Mouse (Mus musculus) erythroblast, embryonic 14.5 days (primary cell): Measurements from ENCODE around the gene Pold4.

Experiments
- GATA1 ChIP-seq: IDR thresholded peaks from 2 replicates; pipeline ENCODE4 v1.6.1; 2012; ENCODE audit warnings: low read length, inconsistent platforms, mixed read lengths
- TAL1 ChIP-seq: IDR thresholded peaks from 3 replicates; pipeline ENCODE4 v1.6.1; 2012; ENCODE audit warnings: low read length, inconsistent platforms, mixed read lengths

DNA sequence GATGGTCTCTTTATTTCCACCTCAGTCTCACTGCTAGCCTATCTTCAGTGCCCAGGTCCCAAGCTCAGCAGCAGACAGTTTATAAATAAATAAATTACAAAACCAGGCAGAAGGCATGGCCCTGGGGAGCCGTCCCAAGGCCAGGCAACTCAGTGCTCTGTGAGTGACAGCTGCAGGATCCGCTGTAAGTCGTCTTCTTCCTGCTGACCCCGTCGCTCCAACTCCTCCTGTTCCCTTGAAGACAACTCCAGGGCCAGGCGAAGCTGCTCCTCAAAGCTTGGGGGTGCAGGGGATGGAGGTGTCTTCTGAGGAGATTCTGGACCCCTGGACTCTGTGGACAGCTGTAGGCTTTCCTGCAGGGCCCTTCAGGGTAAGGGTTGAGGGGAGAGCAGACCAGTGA lies 38.5 kb downstream of the Pold4 start:
- TF ChIP-seq GATA1, result no peak
- TF ChIP-seq TAL1, result no peak
